Mouse (Mus musculus) bone marrow, adult 2 months (tissue): ENCODE measurements at regions not wholly inside any gene's neighbourhood (a gene's known extent, or its start where the extent isn't known, plus 50 kb on each side); places are given as distances from the start of the nearest gene placed in this dataset.

Experiments used
- H3K27ac ChIP-seq: fragments of 200-500 bp; 2 replicates; pipeline ENCODE4 v1.5.1; 2012; ENCODE audit warnings: low read depth, mild to moderate bottlenecking, control low read depth, inconsistent platforms, low read length; ENCODE audit not compliant: control insufficient read depth, poor library complexity, insufficient read depth
- H3K4me1 ChIP-seq: fragments of 200-500 bp; 2 replicates; pipeline ENCODE4 v1.6.1; 2011; ENCODE audit warnings: low read length; ENCODE audit not compliant: control insufficient read depth, insufficient read depth
- H3K4me3 ChIP-seq: fragments of 200-500 bp; replicated peaks from 2 replicates; pipeline ENCODE3; 2011; ENCODE audit warnings: mild to moderate bottlenecking, low read depth, low read length, control low read depth; ENCODE audit not compliant: control insufficient read depth
- CTCF ChIP-seq: fragments of 200-500 bp; IDR thresholded peaks from 2 replicates; pipeline ENCODE4 v1.5.1; 2011; ENCODE audit warnings: low read length, control low read depth; ENCODE audit not compliant: control insufficient read depth, insufficient read depth
- POLR2A ChIP-seq: fragments of 200-500 bp; IDR thresholded peaks from 2 replicates; pipeline ENCODE4 v1.6.1; 2011; ENCODE audit warnings: low read depth, mild to moderate bottlenecking, control low read depth, low read length, borderline replicate concordance; ENCODE audit not compliant: control insufficient read depth
- whole genome bisulfite sequencing: fragments of 180-500 bp; shearing (Covaris S2); methylation state at CpG from one replicate; pipeline ENCODE4 v1.1.7; 2018; 5-methylcytosine and 5-hydroxymethylcytosine counted together

DNA sequence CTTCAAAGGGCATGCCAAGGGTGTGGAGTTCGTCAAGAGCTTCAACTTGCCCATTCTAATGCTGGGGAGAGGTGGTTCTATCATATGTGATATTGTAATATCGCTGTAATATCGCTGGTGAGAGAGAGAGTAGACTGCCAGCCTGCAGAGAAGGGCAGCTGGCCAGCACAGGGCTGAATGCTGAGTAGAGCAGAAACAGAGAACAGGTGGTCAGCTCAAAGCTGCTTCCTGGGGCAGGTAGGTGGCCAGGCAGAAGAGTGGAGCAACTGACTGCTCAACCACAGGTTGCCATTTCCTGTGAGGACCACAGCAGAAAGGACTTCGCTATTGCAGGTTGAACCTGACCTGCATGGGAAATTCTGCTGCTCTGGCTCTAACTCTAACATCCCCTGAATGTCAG, 108.5 kb upstream of the Hs6st1 start:
- H3K4me3 ChIP-seq, result no peak overlapping the region
- 68% methylated on average over 4 of the region's 4 CpGs for WGBS

DNA sequence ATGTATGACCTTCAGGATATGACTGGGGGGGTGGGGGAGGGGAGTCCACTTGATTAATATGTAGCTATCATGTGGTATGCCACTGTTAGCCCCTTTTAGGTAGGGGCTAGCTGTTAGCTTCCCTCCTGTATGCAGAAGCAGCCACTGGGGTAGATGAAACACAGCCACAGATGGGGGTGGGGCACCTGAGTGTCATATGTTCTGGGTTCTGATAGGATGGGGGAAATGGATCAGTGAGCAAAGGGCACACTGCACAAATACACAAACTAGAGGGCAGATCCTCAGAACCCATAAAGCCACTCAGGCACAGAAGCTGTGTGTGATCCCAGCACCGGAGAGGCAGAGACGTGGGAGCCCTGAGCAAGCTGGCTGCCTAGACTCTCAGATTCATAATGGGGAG, 107.4 kb upstream of the Hs6st1 start:
- H3K4me3 ChIP-seq, result no peak overlapping the region
- no peak for TF ChIP-seq CTCF
- no peak for TF ChIP-seq POLR2A
- no peaks in the 10 kb centered on the region for H3K4me1 ChIP-seq
- H3K27ac ChIP-seq, result no peak overlapping the region
- WGBS, result 100% methylated on average over 2 of the region's 2 CpGs

More for the DNA sequence above, 108.5 kb upstream of the Hs6st1 start:
- no peak for TF ChIP-seq CTCF
- TF ChIP-seq POLR2A, result no peak
- Histone ChIP-seq H3K27ac (no peak overlapping the region), H3K4me1 (no peaks in the 10 kb centered on the region)

DNA sequence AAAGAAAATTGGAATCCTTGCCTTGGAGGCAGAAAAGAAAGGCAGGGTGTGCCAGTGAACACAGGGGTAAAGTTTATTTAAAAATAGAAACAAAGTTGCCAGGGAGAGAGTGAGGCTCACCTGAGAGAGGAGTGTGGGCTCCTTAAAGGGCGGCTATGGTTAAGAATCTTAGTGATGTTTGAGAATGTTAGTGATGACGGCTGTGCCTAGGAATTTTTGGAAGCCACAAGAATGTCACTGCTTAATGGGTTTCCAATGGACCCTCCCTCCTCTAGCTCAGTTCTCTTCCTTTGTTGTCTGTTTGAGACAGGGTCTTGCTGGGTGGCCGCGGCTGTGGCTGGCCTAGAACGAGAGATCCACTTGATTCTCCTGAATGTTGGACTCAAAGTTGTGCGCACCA, 106.3 kb upstream of the Hs6st1 start:
- 84% methylated on average over 6 of the region's 6 CpGs for WGBS
- no peak overlapping the region for H3K27ac ChIP-seq
- H3K4me3 ChIP-seq, result no peak overlapping the region
- no peaks in the 10 kb centered on the region for H3K4me1 ChIP-seq
- TF ChIP-seq CTCF (no peak), POLR2A (no peak)

DNA sequence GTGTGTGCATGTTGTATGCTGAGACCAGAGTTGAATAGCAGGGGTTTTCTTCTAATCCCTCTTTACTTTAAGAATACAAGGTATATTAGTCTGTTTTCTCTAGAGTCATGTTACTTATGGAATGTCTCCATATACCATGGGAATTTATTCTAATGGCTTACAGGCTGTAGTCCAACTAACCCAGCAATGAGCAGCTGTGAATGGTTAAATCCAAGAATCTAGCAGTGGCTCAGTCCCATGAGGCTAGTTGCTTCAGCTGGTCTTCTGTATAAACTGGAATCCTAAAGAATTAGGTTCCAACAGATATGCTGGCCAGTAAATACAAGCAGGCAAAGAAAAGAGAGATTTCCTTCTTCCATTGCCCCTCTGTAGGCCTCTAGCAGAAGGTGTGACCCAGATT, 99.7 kb upstream of the Hs6st1 start:
- Histone ChIP-seq H3K4me3 (no peak overlapping the region), H3K27ac (no peak overlapping the region), H3K4me1 (no peaks in the 10 kb centered on the region; the same call in 1 of the 2 replicates)
- no peak for TF ChIP-seq POLR2A
- TF ChIP-seq CTCF, result no peak

GRCm38 (mm10) chr1:35971435-35972189, 96.6 kb upstream of the Hs6st1 start:
- WGBS, result 53% methylated on average over 7 of the region's 7 CpGs
- Histone ChIP-seq H3K27ac (no peak overlapping the region), H3K4me1 (peaks cover 1% of the 10 kb centered on the region; the same call in 1 of the 2 replicates), H3K4me3 (no peak overlapping the region)
- no peak for TF ChIP-seq POLR2A
- no peak for TF ChIP-seq CTCF

DNA sequence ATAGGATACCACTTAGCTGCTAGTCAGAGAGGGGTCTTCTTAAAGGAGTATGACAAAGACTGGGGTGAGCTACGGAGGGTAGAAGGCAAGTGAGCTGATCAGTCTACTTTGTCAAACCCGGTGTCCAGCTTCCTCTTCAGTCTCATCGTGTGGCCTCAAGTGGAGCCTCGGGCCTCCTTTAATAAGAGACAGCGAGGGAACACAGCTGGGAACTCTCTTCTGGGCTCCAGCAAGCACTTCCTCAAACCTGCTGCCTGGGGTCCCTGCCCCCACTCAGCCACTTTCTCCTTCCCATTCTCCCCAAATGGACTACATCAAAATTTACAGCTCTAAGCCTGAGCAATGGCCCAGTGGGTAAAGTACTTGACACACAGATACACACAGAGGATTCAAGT, 96.0 kb upstream of the Hs6st1 start:
- WGBS, result 7% methylated on average over 5 of the region's 5 CpGs
- Histone ChIP-seq H3K27ac (no peak overlapping the region), H3K4me1 (peaks cover 1% of the 10 kb centered on the region; the same call in 1 of the 2 replicates), H3K4me3 (no peak overlapping the region)
- TF ChIP-seq POLR2A (no peak), CTCF (no peak)

- TF ChIP-seq POLR2A, result no peak
- no peak for TF ChIP-seq CTCF
- Histone ChIP-seq H3K27ac (no peak overlapping the region), H3K4me1 (peaks cover 1% of the 10 kb centered on the region; the same call in 1 of the 2 replicates), H3K4me3 (no peak overlapping the region)
- 17% methylated on average over 9 of the region's 9 CpGs for WGBS
Observed at GRCm38 (mm10) chr1:35973386-35973785, 94.8 kb upstream of the Hs6st1 start.

DNA sequence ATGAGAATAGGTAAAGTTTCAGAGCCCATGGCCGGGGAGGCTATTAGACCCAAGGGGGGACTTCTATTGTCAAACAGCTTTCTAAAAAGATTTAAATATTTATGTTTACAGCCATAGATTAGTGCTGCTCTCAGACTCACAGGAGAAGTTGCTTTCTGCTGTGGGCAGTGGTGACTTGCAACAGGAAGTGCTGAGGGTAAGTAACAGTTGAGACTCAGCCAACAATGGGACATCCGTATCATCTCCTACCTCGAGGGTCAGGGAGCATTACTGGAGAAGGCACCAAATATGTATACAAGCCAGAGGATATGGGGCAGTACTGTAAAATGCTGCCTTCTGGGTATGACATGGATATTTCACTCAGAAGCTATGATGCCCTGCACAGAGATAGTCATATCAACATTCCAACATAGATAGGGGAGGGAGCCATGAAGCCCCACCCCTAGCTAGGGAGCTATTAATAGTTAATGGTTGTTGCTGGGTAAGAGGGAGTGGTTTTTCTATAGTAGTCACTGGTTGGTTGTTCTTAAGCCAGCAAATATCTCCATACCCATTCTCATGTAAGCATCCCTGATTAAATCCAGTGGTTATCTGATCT, 92.5 kb upstream of the Hs6st1 start:
- no peak overlapping the region for H3K27ac ChIP-seq
- H3K4me3 ChIP-seq, result no peak overlapping the region
- TF ChIP-seq CTCF, result no peak
- TF ChIP-seq POLR2A, result no peak
- peaks cover 1% of the 10 kb centered on the region; the same call in 1 of the 2 replicates for H3K4me1 ChIP-seq
- 27% methylated on average over 3 of the region's 3 CpGs for WGBS

GRCm38 (mm10) chr1:35976528-35976927, 91.7 kb upstream of the Hs6st1 start:
- Histone ChIP-seq H3K4me3 (no peak overlapping the region), H3K27ac (no peak overlapping the region), H3K4me1 (peaks cover 1% of the 10 kb centered on the region; the same call in 1 of the 2 replicates)
- TF ChIP-seq CTCF (no peak), POLR2A (no peak)
- 11% methylated on average over 2 of the region's 2 CpGs for WGBS
